Mouse (Mus musculus): ENCODE measurements around the gene Brpf1. TPM values are rescaled to one million over a fixed set of nuclear protein-coding genes. Genes with fewer than 3 reads are reported as not detected.

The Brpf1 gene
- polyA plus RNA-seq, 1 experiment from 2014 or later, result 19.3 TPM

- Histone ChIP-seq H3K4me3 (peak within 1 kb of the TSS; percentile 62), H3K9ac (peak within 1 kb of the TSS; percentile 79), H3K27me3 (no peaks in the 10 kb centered on the region), H3K4me2 (replicated peaks) (peak within 1 kb of the TSS; percentile 72), H3K4me1 (peaks cover 25% of the 10 kb centered on the region), H3K36me3 (peaks cover 28% of the 10 kb centered on the region), H3K27ac (0 out of 2 replicates have a peak within 1 kb of the TSS, but pooled peaks have one; percentile 28), H3K9me3 (no peaks in the 10 kb centered on the region)
- WGBS, result 14% methylated on average over 32 of the region's 32 CpGs
- ATAC-seq (ENCODE audit: low FRiP score, low read depth), result peak; percentile 87
These were observed 36.5 kb downstream of the Brpf1 start, which contains the start of gene Camk1 for GRCm38 (mm10) chr6:113343177-113344092. Camk1 (minus strand) TSS chr6:113343984.

- Histone ChIP-seq H3K4me1 (peaks cover 25% of the 10 kb centered on the region), H3K27ac (no peak overlapping the region), H3K4me3 (peak overlapping the region; percentile 62; the same call in 1 of the 2 replicates), H3K9me3 (no peaks in the 10 kb centered on the region), H3K27me3 (no peaks in the 10 kb centered on the region), H3K36me3 (peaks cover 19% of the 10 kb centered on the region), H3K4me2 (replicated peaks) (peak overlapping the region; percentile 72), H3K9ac (no peak overlapping the region)
- 42% methylated on average over 2 of the region's 2 CpGs for WGBS
- 0 out of 2 replicates have a peak, but pooled peaks have one; percentile 4 for ATAC-seq (ENCODE audit: low FRiP score, low read depth)
These were observed 37.4 kb downstream of the Brpf1 start for GRCm38 (mm10) chr6:113344321-113344720.

GRCm38 (mm10) chr6:113346897-113347296, 40.0 kb downstream of the Brpf1 start:
- H3K27me3 ChIP-seq, result no peaks in the 10 kb centered on the region
- no peak for ATAC-seq (ENCODE audit: low FRiP score, low read depth)
- no peaks in the 10 kb centered on the region for H3K9me3 ChIP-seq
- H3K27ac ChIP-seq, result no peak overlapping the region
- no peak overlapping the region for H3K9ac ChIP-seq
- H3K4me3 ChIP-seq, result no peak overlapping the region
- no peak overlapping the region for H3K4me2 ChIP-seq (replicated peaks)
- 77% methylated on average over 4 of the region's 4 CpGs for WGBS
- H3K4me1 ChIP-seq, result peaks cover 20% of the 10 kb centered on the region
- no peaks in the 10 kb centered on the region for H3K36me3 ChIP-seq

GRCm38 (mm10) chr6:113350538-113350937, 43.6 kb downstream of the Brpf1 start:
- H3K4me3 ChIP-seq, result no peak overlapping the region
- H3K4me2 ChIP-seq (replicated peaks), result no peak overlapping the region
- no peaks in the 10 kb centered on the region for H3K4me1 ChIP-seq
- no peaks in the 10 kb centered on the region for H3K36me3 ChIP-seq
- no peaks in the 10 kb centered on the region for H3K9me3 ChIP-seq
- H3K27me3 ChIP-seq, result no peaks in the 10 kb centered on the region
- no peak for ATAC-seq (ENCODE audit: low FRiP score, low read depth)
- no peak overlapping the region for H3K27ac ChIP-seq
- H3K9ac ChIP-seq, result no peak overlapping the region

GRCm38 (mm10) chr6:113351161-113351560, 44.2 kb downstream of the Brpf1 start:
- no peak for ATAC-seq (ENCODE audit: low FRiP score, low read depth)
- H3K4me1 ChIP-seq, result no peaks in the 10 kb centered on the region
- no peak overlapping the region for H3K27ac ChIP-seq
- H3K36me3 ChIP-seq, result no peaks in the 10 kb centered on the region
- H3K4me3 ChIP-seq, result no peak overlapping the region
- H3K9me3 ChIP-seq, result no peaks in the 10 kb centered on the region
- no peaks in the 10 kb centered on the region for H3K27me3 ChIP-seq
- H3K4me2 ChIP-seq (replicated peaks), result no peak overlapping the region
- WGBS, result 76% methylated on average over 1 of the region's 1 CpGs
- no peak overlapping the region for H3K9ac ChIP-seq

GRCm38 (mm10) chr6:113351653-113352052, 44.7 kb downstream of the Brpf1 start:
- Histone ChIP-seq H3K27me3 (no peaks in the 10 kb centered on the region), H3K27ac (no peak overlapping the region), H3K9me3 (no peaks in the 10 kb centered on the region), H3K9ac (no peak overlapping the region), H3K36me3 (no peaks in the 10 kb centered on the region), H3K4me1 (no peaks in the 10 kb centered on the region), H3K4me2 (replicated peaks) (no peak overlapping the region), H3K4me3 (no peak overlapping the region)
- no peak for ATAC-seq (ENCODE audit: low FRiP score, low read depth)
- 68% methylated on average over 10 of the region's 10 CpGs for WGBS

- no peak overlapping the region for H3K27ac ChIP-seq
- WGBS, result 70% methylated on average over 3 of the region's 3 CpGs
- ATAC-seq (ENCODE audit: low FRiP score, low read depth), result no peak
These were observed 45.9 kb downstream of the Brpf1 start for GRCm38 (mm10) chr6:113352820-113353219.

GRCm38 (mm10) chr6:113353696-113354095, 46.8 kb downstream of the Brpf1 start:
- Histone ChIP-seq H3K27ac (no peak overlapping the region), H3K9ac (no peak overlapping the region), H3K4me2 (replicated peaks) (no peak overlapping the region), H3K9me3 (no peaks in the 10 kb centered on the region), H3K4me3 (no peak overlapping the region), H3K4me1 (no peaks in the 10 kb centered on the region), H3K27me3 (no peaks in the 10 kb centered on the region), H3K36me3 (no peaks in the 10 kb centered on the region)
- ATAC-seq (ENCODE audit: low FRiP score, low read depth), result no peak
- WGBS, result 78% methylated on average over 3 of the region's 3 CpGs

More at GRCm38 (mm10) chr6:113352820-113353219, 45.9 kb downstream of the Brpf1 start:
- no peaks in the 10 kb centered on the region for H3K27me3 ChIP-seq
- H3K4me1 ChIP-seq, result no peaks in the 10 kb centered on the region
- no peaks in the 10 kb centered on the region for H3K9me3 ChIP-seq
- no peak overlapping the region for H3K4me2 ChIP-seq (replicated peaks)
- no peak overlapping the region for H3K4me3 ChIP-seq
- H3K9ac ChIP-seq, result no peak overlapping the region
- no peaks in the 10 kb centered on the region for H3K36me3 ChIP-seq

- Histone ChIP-seq H3K27me3 (no peaks in the 10 kb centered on the region), H3K9ac (no peak overlapping the region), H3K4me2 (replicated peaks) (no peak overlapping the region), H3K9me3 (no peaks in the 10 kb centered on the region), H3K4me1 (no peaks in the 10 kb centered on the region), H3K27ac (no peak overlapping the region), H3K4me3 (no peak overlapping the region), H3K36me3 (peaks cover 5% of the 10 kb centered on the region)
- 80% methylated on average over 4 of the region's 4 CpGs for WGBS
- ATAC-seq (ENCODE audit: low FRiP score, low read depth), result no peak
These were observed 54.5 kb downstream of the Brpf1 start for GRCm38 (mm10) chr6:113361476-113361875.

- H3K27ac ChIP-seq, result no peak overlapping the region
- no peaks in the 10 kb centered on the region for H3K27me3 ChIP-seq
- H3K4me1 ChIP-seq, result no peaks in the 10 kb centered on the region
- 93% methylated on average over 1 of the region's 1 CpGs for WGBS
- no peak overlapping the region for H3K9ac ChIP-seq
- no peak for ATAC-seq (ENCODE audit: low FRiP score, low read depth)
- no peak overlapping the region for H3K4me3 ChIP-seq
- peaks cover 13% of the 10 kb centered on the region for H3K36me3 ChIP-seq
- no peaks in the 10 kb centered on the region for H3K9me3 ChIP-seq
- no peak overlapping the region for H3K4me2 ChIP-seq (replicated peaks)
These were observed 55.3 kb downstream of the Brpf1 start for GRCm38 (mm10) chr6:113362241-113362640.

GRCm38 (mm10) chr6:113364518-113365135, 57.7 kb downstream of the Brpf1 start:
- ATAC-seq (ENCODE audit: low FRiP score, low read depth), result no peak
- Histone ChIP-seq H3K36me3 (peaks cover 31% of the 10 kb centered on the region), H3K4me1 (no peaks in the 10 kb centered on the region), H3K9ac (no peak overlapping the region), H3K27me3 (no peaks in the 10 kb centered on the region), H3K27ac (no peak overlapping the region), H3K4me3 (no peak overlapping the region), H3K9me3 (no peaks in the 10 kb centered on the region), H3K4me2 (replicated peaks) (no peak overlapping the region)
- 71% methylated on average over 8 of the region's 8 CpGs for WGBS

GRCm38 (mm10) chr6:113366639-113367038, 59.7 kb downstream of the Brpf1 start:
- Histone ChIP-seq H3K27me3 (no peaks in the 10 kb centered on the region), H3K4me1 (no peaks in the 10 kb centered on the region), H3K4me2 (replicated peaks) (no peak overlapping the region), H3K27ac (no peak overlapping the region), H3K9ac (no peak overlapping the region), H3K36me3 (peaks cover 52% of the 10 kb centered on the region), H3K9me3 (no peaks in the 10 kb centered on the region), H3K4me3 (no peak overlapping the region)
- ATAC-seq (ENCODE audit: low FRiP score, low read depth), result no peak
- 90% methylated on average over 6 of the region's 6 CpGs for WGBS
